Mouse (Mus musculus) brown adipose tissue, adult 24 weeks (tissue): ENCODE measurements around the gene Map4k3. TPM values are rescaled to one million over a fixed set of nuclear protein-coding genes. Genes with fewer than 3 reads are reported as not detected.

Source experiments
- H3K27ac ChIP-seq: fragments of 200-500 bp; replicated peaks from 2 replicates; pipeline ENCODE4 v1.5.1; 2012; ENCODE audit warnings: low read depth, mild to moderate bottlenecking, low read length
- H3K4me1 ChIP-seq: fragments of 200-500 bp; 2 replicates; pipeline ENCODE4 v1.6.1; 2012; ENCODE audit warnings: low read length, mixed read lengths; ENCODE audit not compliant: control insufficient read depth, insufficient read depth, insufficient read length
- H3K4me3 ChIP-seq: fragments of 200-500 bp; 2 replicates; pipeline ENCODE4 v1.5.1; 2012; ENCODE audit warnings: low read depth, mild to moderate bottlenecking, low read length, moderate library complexity; ENCODE audit not compliant: insufficient read depth
- polyA plus RNA-seq: library from polyadenylated mRNA; stranded (reverse); fragments of >200 nt; gene quantifications from 2 replicates; pipeline ENCODE4 v1.2.4, GENCODE M21; 2012; ENCODE audit not compliant: missing spikeins, insufficient read depth, insufficient read length

Map4k3 gene
- polyA plus RNA-seq, 1 experiment: 16.6 TPM

DNA sequence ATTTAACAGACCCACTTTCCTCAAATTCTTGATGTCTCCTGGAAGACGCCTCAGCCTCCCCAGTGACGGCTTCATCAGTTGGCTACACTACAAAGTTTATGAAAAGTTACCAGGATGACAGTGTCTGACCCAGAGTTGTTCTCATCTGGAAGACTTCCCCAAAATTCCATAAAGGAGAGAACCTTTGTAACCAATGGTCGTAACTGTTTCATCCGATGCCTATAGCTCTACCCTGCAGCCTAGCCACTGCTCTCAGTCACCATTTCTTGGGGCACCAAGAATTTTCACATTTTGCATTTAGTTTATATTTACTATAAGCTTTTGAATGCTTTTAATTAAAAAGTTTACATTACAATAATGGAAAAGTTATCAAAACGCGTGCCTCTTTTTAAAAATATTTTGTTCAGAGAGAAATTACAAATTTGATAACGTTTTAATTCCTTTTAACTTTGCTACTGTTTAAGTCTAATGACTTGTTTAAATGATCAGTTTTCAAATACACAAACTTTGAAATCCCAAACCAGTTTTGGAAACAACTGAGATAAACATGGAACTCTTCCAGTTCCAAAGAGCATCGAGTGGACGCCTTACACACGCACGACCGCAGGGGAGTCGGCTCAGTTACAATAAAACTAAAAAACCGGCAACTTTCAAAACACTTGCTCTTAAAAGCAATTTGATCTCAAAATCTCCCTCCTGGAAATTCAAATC lies 83.1 kb downstream of the Map4k3 start:
- H3K4me3 ChIP-seq: no peak overlapping the region
- no peak overlapping the region; the same call in 1 of the 2 replicates for H3K27ac ChIP-seq
- H3K4me1 ChIP-seq: no peaks in the 10 kb centered on the region

DNA sequence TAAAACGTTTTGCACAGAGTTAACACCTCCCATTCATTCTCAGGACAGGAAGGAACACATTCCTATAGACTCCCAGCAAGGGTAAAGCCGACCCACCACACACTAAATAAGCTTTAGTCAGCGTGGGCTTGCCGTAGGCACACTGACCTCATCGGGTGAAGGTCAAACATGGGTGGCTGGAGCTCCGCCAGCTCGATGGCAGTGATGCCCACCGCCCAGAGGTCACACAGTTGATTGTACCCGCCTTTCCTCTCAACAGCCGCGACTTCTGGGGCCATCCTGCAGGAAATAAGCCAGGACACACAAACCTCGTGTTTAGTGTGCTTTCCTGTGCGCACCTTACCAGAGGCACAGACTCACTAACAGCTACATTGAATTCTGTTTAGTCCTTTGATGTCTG lies 83.7 kb downstream of the Map4k3 start:
- Histone ChIP-seq H3K4me1 (no peaks in the 10 kb centered on the region), H3K27ac (no peak overlapping the region), H3K4me3 (no peak overlapping the region)

DNA sequence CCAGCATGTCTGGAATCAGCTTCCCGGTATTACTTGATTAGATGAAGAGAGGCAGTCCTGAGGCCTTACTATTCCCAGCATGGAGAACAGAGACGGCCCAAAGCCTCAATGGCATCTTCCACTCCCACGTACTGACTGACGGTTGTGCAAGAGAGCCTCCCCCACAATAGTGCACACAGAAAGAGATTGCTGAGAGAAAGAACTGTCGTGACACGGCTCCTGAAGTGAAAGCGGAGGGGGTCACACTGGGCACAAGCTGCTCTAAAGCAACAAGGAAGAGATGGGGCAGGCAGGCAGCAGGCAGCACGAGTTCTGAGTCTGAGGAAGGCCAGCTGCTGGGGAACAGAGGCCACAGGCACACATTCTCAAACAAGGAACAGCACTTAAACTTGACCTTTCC lies 90.2 kb downstream of the Map4k3 start:
- H3K27ac ChIP-seq: no peak overlapping the region
- H3K4me1 ChIP-seq: no peaks in the 10 kb centered on the region
- H3K4me3 ChIP-seq: no peak overlapping the region

DNA sequence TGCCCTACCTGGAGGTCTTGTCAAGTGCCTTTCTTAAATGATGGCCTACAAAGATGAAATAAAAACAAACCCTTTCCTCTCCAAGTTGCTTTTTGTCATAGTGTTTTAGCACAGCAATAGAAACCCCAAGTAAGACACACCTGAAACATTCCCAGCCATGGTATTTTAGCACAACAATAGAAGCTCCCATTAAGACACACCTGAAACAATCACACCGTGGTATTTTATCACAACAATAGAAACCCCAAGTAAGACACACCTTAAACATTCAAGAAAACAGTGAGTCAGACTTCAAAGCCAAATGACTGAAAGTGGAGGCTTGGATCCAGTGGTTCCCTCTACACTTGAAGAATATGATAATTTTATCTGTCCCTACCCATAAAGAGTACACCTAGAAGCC lies 92.5 kb downstream of the Map4k3 start:
- Histone ChIP-seq H3K4me1 (no peaks in the 10 kb centered on the region), H3K4me3 (no peak overlapping the region), H3K27ac (no peak overlapping the region)

DNA sequence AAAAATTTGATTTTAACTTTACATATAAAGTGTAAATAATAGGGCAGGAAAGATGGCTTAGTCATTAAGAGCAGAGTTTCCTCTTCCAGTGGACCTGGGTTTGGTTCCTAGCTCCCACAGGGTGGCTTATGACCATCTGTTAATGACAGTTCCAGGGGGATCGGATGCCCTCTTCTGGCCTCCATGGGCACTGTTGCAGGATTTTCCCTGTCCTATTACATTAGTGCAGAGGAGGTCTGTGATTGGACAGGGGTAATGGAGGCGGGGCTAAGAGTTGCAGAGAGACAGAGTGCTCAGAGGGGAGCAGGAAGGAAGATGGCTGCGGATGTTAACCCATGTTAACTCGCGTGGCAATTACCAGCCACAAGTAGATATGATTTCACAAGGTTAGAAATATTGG lies 95.4 kb downstream of the Map4k3 start:
- no peak overlapping the region for H3K27ac ChIP-seq
- no peak overlapping the region for H3K4me3 ChIP-seq
- H3K4me1 ChIP-seq: no peaks in the 10 kb centered on the region

DNA sequence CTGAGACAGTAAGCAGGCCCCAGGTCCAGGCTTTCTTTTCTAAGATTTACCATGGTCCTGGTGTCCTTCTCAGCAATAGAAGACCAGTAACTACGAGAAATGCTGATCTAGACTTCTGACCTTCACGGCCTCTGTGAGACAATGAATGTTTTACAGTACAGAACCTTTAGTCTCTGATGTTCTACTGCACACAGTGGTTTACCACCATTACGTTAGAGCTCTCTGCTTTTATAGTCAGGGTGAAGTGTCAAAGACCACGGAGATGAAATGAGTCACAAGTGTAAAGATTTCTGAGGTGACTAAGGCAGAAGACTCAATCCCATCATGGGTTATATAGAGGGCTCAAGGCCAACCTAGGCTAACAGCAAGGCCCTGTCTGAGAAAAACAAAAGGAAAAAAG lies 95.9 kb downstream of the Map4k3 start:
- H3K4me3 ChIP-seq: no peak overlapping the region
- no peak overlapping the region for H3K27ac ChIP-seq
- no peaks in the 10 kb centered on the region for H3K4me1 ChIP-seq

DNA sequence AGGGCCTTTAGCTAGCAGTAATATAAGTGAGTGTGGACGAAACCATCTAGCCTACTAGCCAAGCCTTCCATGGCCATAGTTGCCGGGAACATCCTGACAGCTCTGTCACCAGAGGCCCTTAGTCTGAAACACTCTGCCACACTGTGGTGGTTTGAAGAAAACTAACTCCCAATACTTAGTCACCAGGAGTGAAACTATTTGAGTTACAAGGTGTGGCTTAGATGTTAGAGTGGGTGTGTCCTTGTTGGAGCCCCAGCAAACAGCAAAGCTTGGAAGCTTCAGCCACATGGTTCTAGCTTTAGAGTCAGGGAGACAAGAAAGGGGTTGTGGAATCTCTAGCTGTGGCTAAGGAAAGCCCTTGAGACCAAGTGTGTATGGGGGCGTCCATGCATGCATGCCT lies 97.3 kb downstream of the Map4k3 start:
- Histone ChIP-seq H3K27ac (no peak overlapping the region), H3K4me1 (no peaks in the 10 kb centered on the region), H3K4me3 (no peak overlapping the region)

DNA sequence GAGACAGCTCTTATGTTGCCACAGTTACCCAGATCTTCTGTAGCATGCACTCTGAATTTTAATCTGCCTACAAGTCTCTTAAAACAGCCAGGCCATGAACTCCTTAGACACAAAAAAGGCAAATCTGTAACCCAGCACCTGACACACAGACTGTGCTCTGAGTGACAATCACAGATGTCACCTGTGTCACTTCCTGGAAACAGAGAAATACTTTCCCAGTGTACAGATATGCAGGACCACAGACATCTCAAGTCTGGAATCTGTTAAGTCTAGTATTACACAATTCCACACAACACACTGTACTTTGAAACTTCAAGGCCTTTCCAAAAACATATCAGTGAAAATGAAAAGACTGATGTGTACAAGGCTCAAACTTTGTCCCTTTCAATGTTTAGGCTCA lies 103.3 kb downstream of the Map4k3 start:
- H3K4me3 ChIP-seq: no peak overlapping the region
- H3K27ac ChIP-seq: no peak overlapping the region
- H3K4me1 ChIP-seq: no peaks in the 10 kb centered on the region

DNA sequence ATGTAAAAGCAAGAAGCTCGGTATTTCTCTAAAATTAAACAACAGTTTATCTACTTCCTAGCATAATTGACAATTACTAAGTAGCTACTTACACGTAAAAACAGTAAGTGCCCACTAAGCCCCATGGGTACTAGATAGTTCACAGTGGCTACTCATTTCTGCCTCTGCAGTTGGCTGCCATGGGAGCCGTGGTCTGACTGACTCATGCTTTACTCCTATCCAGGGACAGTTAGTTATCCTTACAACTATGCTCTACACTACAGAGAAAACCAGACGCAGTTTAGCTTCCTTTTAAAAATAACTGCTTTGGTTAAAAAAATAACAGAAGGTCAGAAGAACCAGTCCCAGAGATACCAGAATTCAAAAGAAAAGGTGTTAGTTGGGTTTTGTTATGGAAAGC lies 106.6 kb downstream of the Map4k3 start:
- Histone ChIP-seq H3K27ac (no peak overlapping the region), H3K4me1 (no peaks in the 10 kb centered on the region), H3K4me3 (no peak overlapping the region)

DNA sequence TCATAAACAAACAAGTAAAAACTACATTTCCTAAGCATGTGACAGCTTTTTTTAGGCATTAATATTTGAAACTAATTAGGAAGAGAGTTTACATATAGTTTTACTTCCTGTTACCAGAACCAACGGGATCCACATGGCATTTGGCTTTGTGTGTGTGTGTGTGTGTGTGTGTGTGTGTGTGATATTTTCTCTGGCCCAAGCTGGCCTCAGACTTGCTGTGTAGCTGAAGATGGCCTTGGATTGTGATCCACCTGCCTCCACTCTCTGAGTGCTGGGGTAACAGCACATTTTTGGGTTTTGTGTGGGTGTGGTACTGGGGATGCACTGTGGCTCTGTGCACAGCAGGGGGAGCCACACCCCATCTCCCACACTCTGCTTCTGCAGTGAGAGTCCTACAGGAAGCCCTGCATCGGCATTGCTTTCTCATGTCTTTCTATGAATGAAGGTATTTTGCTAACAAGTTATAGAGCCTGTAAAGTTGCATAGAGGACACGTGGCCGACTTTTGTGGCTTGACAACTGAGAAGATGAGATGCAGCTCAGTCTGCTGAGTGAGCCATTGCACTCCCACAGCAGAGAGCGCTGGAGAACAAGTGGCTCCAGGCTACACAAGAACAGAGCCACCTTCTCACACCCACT lies 107.4 kb downstream of the Map4k3 start:
- H3K4me1 ChIP-seq: no peaks in the 10 kb centered on the region
- H3K27ac ChIP-seq: no peak overlapping the region
- H3K4me3 ChIP-seq: no peak overlapping the region

DNA sequence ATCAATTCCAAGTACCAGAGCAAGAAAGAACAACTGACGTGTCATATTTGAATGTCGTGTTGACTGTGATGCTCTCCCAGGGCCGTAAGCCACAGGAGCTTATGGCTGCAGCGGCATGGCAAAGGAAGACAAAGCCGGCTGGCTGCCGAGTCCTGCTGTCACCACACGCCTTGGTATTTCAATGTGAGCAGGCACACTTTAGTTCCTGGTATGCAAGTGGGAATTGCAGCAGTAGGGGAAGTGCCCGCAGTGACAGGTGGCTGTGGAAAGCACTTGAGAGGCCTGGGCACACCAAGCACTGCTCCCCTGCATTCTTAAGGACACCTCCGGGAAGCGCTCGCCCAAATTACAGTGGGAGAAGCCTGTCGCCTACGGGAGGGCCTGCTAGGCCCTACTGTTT lies 108.7 kb downstream of the Map4k3 start:
- H3K27ac ChIP-seq: no peak overlapping the region
- H3K4me3 ChIP-seq: no peak overlapping the region
- H3K4me1 ChIP-seq: no peaks in the 10 kb centered on the region

DNA sequence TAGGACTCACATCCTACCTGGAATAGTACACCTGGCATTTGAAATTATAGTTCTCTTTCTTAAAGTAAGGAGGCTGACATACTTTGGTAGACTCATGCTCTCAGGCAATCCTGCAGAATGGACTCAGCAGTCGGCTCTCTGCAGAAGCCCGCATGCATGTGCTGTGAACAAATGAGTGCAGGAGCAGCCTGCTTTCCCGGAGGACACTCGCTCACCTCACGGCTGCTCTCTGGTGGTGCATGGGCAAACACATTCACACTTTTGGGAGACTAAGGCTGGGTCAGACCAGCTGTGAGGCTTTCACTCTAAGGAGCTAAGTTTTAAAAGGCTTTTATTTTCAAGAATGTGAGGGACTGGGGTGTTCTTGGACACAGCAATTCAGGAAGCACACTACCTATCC lies 109.4 kb downstream of the Map4k3 start:
- Histone ChIP-seq H3K4me3 (no peak overlapping the region), H3K27ac (no peak overlapping the region), H3K4me1 (no peaks in the 10 kb centered on the region)

DNA sequence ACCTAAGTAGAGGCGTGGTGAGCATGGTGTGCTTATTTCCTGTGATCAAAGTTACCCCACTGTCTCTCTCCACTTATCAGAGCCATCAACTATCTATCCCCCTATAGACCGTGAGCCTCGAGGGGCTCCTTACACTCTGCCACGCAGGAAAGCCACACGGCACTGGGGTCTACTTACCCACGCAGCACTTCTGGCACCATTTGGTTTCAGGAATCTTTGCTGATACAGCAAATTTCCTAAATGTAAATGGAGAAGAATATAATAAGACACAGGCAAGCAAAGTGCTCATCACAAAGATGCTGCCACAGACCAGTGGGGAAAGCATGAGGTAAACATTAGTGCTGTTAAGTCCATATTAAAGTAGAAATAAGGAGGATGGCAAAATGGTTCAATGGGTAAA lies 124.5 kb downstream of the Map4k3 start:
- no peak overlapping the region for H3K4me3 ChIP-seq
- no peaks in the 10 kb centered on the region for H3K4me1 ChIP-seq
- no peak overlapping the region for H3K27ac ChIP-seq

DNA sequence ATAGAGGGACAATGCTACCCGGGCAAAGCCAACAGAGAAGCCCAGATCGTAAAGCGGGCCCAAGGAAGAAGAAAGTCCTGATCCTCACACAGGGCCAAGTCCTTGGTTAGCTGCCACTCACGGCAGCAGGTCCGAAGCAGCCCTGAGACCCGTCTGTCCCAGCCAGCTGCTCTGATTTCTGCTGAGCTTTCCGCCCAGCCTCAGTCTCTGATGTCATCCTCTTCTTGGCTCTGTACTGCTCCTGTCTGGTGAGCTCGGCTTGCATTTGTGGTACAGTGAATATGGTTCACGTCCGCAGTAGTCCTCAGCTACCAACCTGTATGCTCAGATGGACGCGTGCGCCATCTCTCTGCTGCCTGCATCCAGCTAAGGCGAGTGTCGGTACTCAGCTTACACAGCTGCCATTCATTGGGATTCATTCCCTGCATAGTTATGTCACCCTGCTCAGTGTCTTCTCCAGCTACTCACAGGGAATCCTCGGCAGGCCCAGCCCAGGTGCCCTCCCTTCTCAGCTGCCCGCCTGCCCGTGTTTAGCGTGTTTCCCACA lies 125.1 kb downstream of the Map4k3 start:
- H3K4me1 ChIP-seq: no peaks in the 10 kb centered on the region
- H3K4me3 ChIP-seq: no peak overlapping the region
- H3K27ac ChIP-seq: no peak overlapping the region

DNA sequence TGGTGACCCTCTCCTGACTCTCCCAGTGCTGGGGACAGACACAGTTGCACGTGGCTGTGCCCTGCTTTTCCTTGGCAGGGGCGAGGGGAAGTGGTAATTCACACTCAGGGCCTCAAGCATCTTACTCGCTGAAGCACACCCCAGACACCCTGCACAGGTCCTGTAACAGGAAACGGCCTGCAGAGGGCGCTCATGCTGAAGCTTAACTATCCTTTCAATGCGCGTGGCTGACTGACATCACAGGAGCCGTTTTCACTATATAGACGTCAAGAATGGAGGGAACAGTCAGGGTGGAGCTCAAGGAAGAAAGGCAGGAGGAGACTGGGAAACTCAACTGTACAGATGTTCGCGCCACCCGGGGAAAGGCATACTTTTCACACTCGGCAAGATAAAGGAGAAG lies 126.9 kb downstream of the Map4k3 start:
- Histone ChIP-seq H3K27ac (no peak overlapping the region), H3K4me3 (no peak overlapping the region)

DNA sequence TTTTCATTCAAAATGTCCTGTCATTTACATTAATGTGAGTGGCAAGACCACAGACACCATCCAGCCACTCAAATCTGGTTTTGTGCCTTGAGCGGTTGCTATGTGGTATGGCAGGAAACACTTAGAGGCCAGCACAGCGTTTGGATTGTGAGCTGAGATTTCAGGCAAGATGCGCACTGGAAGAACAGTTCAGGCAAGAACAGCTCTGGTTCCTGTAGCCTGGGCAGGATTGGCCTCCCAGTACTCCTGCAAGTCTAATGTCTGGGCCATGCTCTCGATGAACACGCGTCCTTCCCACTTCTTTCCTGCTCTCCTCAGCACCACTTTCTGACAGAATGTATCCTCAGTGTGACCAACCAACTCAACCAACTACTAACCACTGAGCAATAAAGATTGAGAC lies 145.2 kb downstream of the Map4k3 start:
- no peak overlapping the region for H3K27ac ChIP-seq
- no peak overlapping the region for H3K4me3 ChIP-seq
- H3K4me1 ChIP-seq: no peaks in the 10 kb centered on the region

More for the DNA sequence above, 126.9 kb downstream of the Map4k3 start:
- H3K4me1 ChIP-seq: no peaks in the 10 kb centered on the region
